Mouse (Mus musculus): ENCODE data around the gene 4930452B06Rik.
"Not testable (repeated sequence)": the region's sequence is repeated elsewhere in the genome, so short reads cannot be mapped to it uniquely, and the experiment has no call there.

GRCm38 (mm10) chr14:8551006-8551405 lies 115.0 kb downstream of the 4930452B06Rik start:
- TF ChIP-seq POLR2A (IDR thresholded peaks at IDR 0.05; ENCODE audit: extremely low read depth, insufficient read depth, low read length); CTCF (IDR thresholded peaks at IDR 0.05; ENCODE audit: low read depth, low read length): not testable (repeated sequence)
